Mouse (Mus musculus): ENCODE measurements around the gene Slf2. TPM values are rescaled to one million over a fixed set of nuclear protein-coding genes. Genes with fewer than 3 reads are reported as not detected.
A peak's percentile ranks its signal among the peaks of the same experiment; 100 is the strongest.

The Slf2 gene
- total RNA-seq, 2 experiments from 2014 or later: 33.0 to 38.5 TPM

- peak; percentile 89 for ATAC-seq (replicated peaks; ENCODE audit: poor library complexity, severe bottlenecking)
Observed at GRCm38 (mm10) chr19:45005957-45006712, 75.2 kb downstream of the Slf2 start, which contains the start of gene Mrpl43. Gene Mrpl43, minus strand, starts transcription at chr19:45006442.

GRCm38 (mm10) chr19:45007021-45007420 lies 76.1 kb downstream of the Slf2 start:
- ATAC-seq (replicated peaks; ENCODE audit: poor library complexity, severe bottlenecking): no peak

GRCm38 (mm10) chr19:45007425-45008191 lies 76.7 kb downstream of the Slf2 start:
- ATAC-seq (replicated peaks; ENCODE audit: poor library complexity, severe bottlenecking): no peak

GRCm38 (mm10) chr19:45010646-45011045 lies 79.7 kb downstream of the Slf2 start:
- ATAC-seq (replicated peaks; ENCODE audit: poor library complexity, severe bottlenecking): no peak

- ATAC-seq (replicated peaks; ENCODE audit: poor library complexity, severe bottlenecking): no peak
Observed at GRCm38 (mm10) chr19:45012219-45012618, 81.3 kb downstream of the Slf2 start.

- ATAC-seq (replicated peaks; ENCODE audit: poor library complexity, severe bottlenecking): no peak
Observed at GRCm38 (mm10) chr19:45012636-45013035, 81.7 kb downstream of the Slf2 start.

- ATAC-seq (replicated peaks; ENCODE audit: poor library complexity, severe bottlenecking): no peak
Observed at GRCm38 (mm10) chr19:45013581-45014225, 82.8 kb downstream of the Slf2 start.

- ATAC-seq (replicated peaks; ENCODE audit: poor library complexity, severe bottlenecking): peak; percentile 22; the same call in 1 of the 2 replicates
Observed at GRCm38 (mm10) chr19:45014335-45014971, 83.5 kb downstream of the Slf2 start, which contains the start of gene Lzts2. Gene Lzts2, plus strand, starts transcription at chr19:45014414.

GRCm38 (mm10) chr19:45014981-45015402 lies 84.0 kb downstream of the Slf2 start:
- ATAC-seq (replicated peaks; ENCODE audit: poor library complexity, severe bottlenecking): peak; percentile 14

- peak; percentile 16; the same call in 1 of the 2 replicates for ATAC-seq (replicated peaks; ENCODE audit: poor library complexity, severe bottlenecking)
Observed at GRCm38 (mm10) chr19:45015518-45016281, 84.7 kb downstream of the Slf2 start.

- 0 out of 2 replicates have a peak, but pooled peaks have one; percentile 15 for ATAC-seq (replicated peaks; ENCODE audit: poor library complexity, severe bottlenecking)
Observed at GRCm38 (mm10) chr19:45016341-45017215, 85.6 kb downstream of the Slf2 start.

- no peak for ATAC-seq (replicated peaks; ENCODE audit: poor library complexity, severe bottlenecking)
Observed at GRCm38 (mm10) chr19:45017216-45017771, 86.3 kb downstream of the Slf2 start.

- ATAC-seq (replicated peaks; ENCODE audit: poor library complexity, severe bottlenecking): peak; percentile 42
Observed at GRCm38 (mm10) chr19:45017909-45018308, 87.0 kb downstream of the Slf2 start.

- no peak for ATAC-seq (replicated peaks; ENCODE audit: poor library complexity, severe bottlenecking)
Observed at GRCm38 (mm10) chr19:45018351-45018831, 87.4 kb downstream of the Slf2 start.

- ATAC-seq (replicated peaks; ENCODE audit: poor library complexity, severe bottlenecking): no peak
Observed at GRCm38 (mm10) chr19:45020348-45020747, 89.4 kb downstream of the Slf2 start.

- ATAC-seq (replicated peaks; ENCODE audit: poor library complexity, severe bottlenecking): no peak
Observed at GRCm38 (mm10) chr19:45021362-45021761, 90.4 kb downstream of the Slf2 start.

- ATAC-seq (replicated peaks; ENCODE audit: poor library complexity, severe bottlenecking): no peak
Observed at GRCm38 (mm10) chr19:45023993-45024392, 93.0 kb downstream of the Slf2 start.

- ATAC-seq (replicated peaks; ENCODE audit: poor library complexity, severe bottlenecking): no peak
Observed at GRCm38 (mm10) chr19:45024775-45025174, 93.8 kb downstream of the Slf2 start.
